In the genomic region with DNA sequence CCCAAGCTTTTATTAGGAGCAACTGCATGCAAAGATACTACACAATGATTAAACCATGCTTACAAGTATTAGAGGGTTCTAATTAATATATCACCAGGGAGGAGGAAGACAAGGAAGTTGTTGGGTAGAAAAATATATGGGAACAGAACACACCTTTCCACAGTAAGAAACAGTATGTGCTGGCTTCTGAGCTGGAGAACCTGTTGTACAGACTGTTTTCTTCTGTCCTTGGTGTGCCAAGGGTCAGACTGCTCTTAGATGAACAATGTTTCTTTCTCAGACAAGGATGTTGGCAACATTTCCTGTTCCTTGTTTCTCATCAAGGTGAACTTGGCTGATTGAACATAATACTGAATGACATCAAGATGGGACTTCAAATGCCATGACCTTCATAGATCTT, we compare ENCODE assay signal across 27 mouse cellular contexts. TPM values are rescaled to one million over a fixed set of nuclear protein-coding genes. Genes with fewer than 3 reads are reported as not detected.
"Had no signal": no experiment of that assay in that cellular context is flagged by ENCODE, and none has a peak within 500 bp of the region (broad histone marks: within the 10 kb centered on the region; RNA-seq: fewer than 3 reads in every experiment).

No protein-coding gene starts in this region.

- H3K36me3 ChIP-seq: heart, embryonic 10.5 days; heart, embryonic 12.5 days; hindbrain, embryonic 10.5 days; hindbrain, embryonic 12.5 days; kidney, embryonic 15.5 days; limb, embryonic 13.5 days; limb, embryonic 15.5 days; liver, embryonic 12.5 days had no signal

- H3K4me1 ChIP-seq: heart, embryonic 10.5 days; heart, embryonic 12.5 days; hindbrain, embryonic 10.5 days; hindbrain, embryonic 12.5 days; kidney, embryonic 15.5 days; limb, embryonic 13.5 days; limb, embryonic 15.5 days; liver, embryonic 12.5 days had no signal

- H3K9ac ChIP-seq: heart, embryonic 12.5 days; hindbrain, embryonic 12.5 days; hindbrain, embryonic 14.5 days; kidney, embryonic 15.5 days; limb, embryonic 13.5 days; limb, embryonic 15.5 days; liver, embryonic 12.5 days; liver, embryonic 14.5 days had no signal

- H3K27ac ChIP-seq: gastrocnemius, adult 2 months; heart, embryonic 10.5 days; hindbrain, embryonic 10.5 days; hindbrain, embryonic 12.5 days; hindbrain, embryonic 14.5 days; kidney, embryonic 15.5 days; kidney, postnatal 0 days; left cerebral cortex, adult 2 months; limb, embryonic 13.5 days; limb, embryonic 15.5 days; liver, embryonic 12.5 days; liver, embryonic 14.5 days had no signal

- H3K27me3 ChIP-seq: heart, embryonic 12.5 days; hindbrain, embryonic 12.5 days; kidney, embryonic 15.5 days; limb, embryonic 13.5 days; limb, embryonic 15.5 days; liver, embryonic 12.5 days had no signal

- H3K9me3 ChIP-seq: heart, embryonic 10.5 days; heart, embryonic 12.5 days; hindbrain, embryonic 10.5 days; hindbrain, embryonic 12.5 days; kidney, embryonic 15.5 days; limb, embryonic 13.5 days; limb, embryonic 15.5 days; liver, embryonic 12.5 days had no signal

- H3K4me3 ChIP-seq: gastrocnemius, adult 2 months; heart, embryonic 10.5 days; heart, embryonic 12.5 days; hindbrain, embryonic 10.5 days; hindbrain, embryonic 12.5 days; kidney, embryonic 15.5 days; left cerebral cortex, adult 2 months; limb, embryonic 13.5 days; limb, embryonic 15.5 days; liver, embryonic 12.5 days had no signal

- H3K4me2 ChIP-seq: heart, embryonic 12.5 days; hindbrain, embryonic 12.5 days; hindbrain, embryonic 14.5 days; kidney, embryonic 15.5 days; limb, embryonic 13.5 days; limb, embryonic 15.5 days; liver, embryonic 12.5 days had no signal

- DNase-seq: gastrocnemius, adult 2 months; gastrocnemius, postnatal 10 days; gastrocnemius, postnatal 25 days; heart, adult 18-20 months; heart, postnatal 10 days; heart, postnatal 4 days; kidney, adult 11 months; kidney, adult 8-10 months; kidney, postnatal 14 days; kidney, postnatal 36 days; layer of hippocampus, adult 9-11 months; left cerebral cortex, postnatal 4 days had no signal

- ATAC-seq: hindbrain, embryonic 16.5 days; inflammation-experienced regulatory T-cells, adult 6 months; liver, embryonic 12.5 days had no signal

RNA-seq across cellular contexts. Expression of gene Thpo, which starts 50.4 kb away (rescaled TPM):
- total RNA-seq: granulocyte monocyte progenitor cell, adult 5-6 weeks; heart, postnatal 10 days had no signal
- polyA plus RNA-seq: inflammation-experienced regulatory T-cells, adult 6 months had no signal

RNA-seq across cellular contexts. Expression of gene Chrd, which starts 51.8 kb away (rescaled TPM):
- total RNA-seq: granulocyte monocyte progenitor cell, adult 5-6 weeks had no signal
- polyA plus RNA-seq: inflammation-experienced regulatory T-cells, adult 6 months had no signal
